Mouse (Mus musculus) G1E (cell line): Measurements from ENCODE around the gene Heg1.

Experiments used
- CTCF ChIP-seq: IDR thresholded peaks from 2 replicates; pipeline ENCODE4 v1.5.1; 2012; ENCODE audit warnings: low read depth, low read length, inconsistent platforms, mixed read lengths
- GATA1 ChIP-seq: IDR thresholded peaks from 2 replicates; pipeline ENCODE4 v1.6.1; 2012; ENCODE audit warnings: borderline replicate concordance, low read length, inconsistent platforms, mixed read lengths
- POLR2AphosphoS5 ChIP-seq: IDR thresholded peaks from 2 replicates; pipeline ENCODE4 v1.6.1; 2012; ENCODE audit warnings: low read depth, low read length, inconsistent platforms; ENCODE audit not compliant: insufficient replicate concordance
- TAL1 ChIP-seq: conservative IDR thresholded peaks from 2 replicates; pipeline ENCODE4 v1.6.1; 2012; ENCODE audit warnings: low read depth, low read length, inconsistent platforms, mixed read lengths

DNA sequence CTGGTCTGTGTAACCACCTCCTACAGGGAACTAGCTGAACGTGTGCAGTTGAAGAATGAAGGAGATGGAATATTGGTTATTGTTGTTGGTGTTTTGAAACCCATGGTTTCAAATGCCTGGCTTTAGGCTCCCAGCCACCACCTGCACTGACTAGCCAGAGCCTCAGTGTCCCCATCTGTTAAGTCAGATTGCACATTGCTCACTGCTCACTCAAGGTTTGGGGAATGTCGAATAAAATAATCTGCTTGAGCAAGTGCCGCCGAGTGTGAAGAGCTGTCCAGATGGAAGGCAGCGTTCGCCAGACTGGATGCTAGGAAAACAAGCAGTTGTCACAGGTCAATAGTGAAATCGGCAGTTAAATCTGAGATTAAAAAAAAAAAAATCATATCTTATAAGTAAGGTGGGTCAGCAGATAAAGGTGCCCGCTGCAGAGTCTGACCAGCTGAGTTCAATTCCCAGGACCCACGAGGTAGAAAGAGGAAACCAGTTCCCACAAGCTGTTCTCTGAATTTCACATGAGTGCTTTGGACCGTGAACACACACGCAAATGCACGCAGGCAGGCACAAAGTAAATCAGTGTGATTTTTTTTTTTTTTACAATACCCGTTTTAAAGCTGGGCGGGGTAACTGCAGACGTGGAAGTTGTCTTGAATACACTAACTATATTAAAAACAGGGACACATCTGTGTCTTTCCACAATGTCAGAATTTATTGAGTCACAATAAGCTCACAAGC, 48.8 kb downstream of the Heg1 start:
- TF ChIP-seq GATA1 (no peak), TAL1 (peak; percentile 37; the same call in 1 of the 2 replicates), CTCF (no peak), POLR2AphosphoS5 (no peak)
